ENCODE assay signal across 12 mouse cellular contexts in genomic region chr10:20220443-20221071, GRCm38 (mm10).
A peak's percentile ranks its signal among the peaks of the same experiment; 100 is the strongest.
DNase-seq lines count a peak whose midpoint lies in the region; ATAC-seq and TF ChIP-seq lines count a peak whose summit lies in the region.
"Had no signal": no experiment of that assay in that cellular context is flagged by ENCODE, and none has a peak within 500 bp of the region (broad histone marks: within the 10 kb centered on the region; RNA-seq: fewer than 3 reads in every experiment).

No protein-coding gene starts in this region.

- no peak overlapping the region for H3K27ac ChIP-seq in lung, embryonic 14.5 days (ENCODE audit: low read depth)
- H3K27ac ChIP-seq in liver, postnatal 0 days (ENCODE audit: low read depth), result peak overlapping the region; percentile 45; the same call in 1 of the 2 replicates
- H3K27ac ChIP-seq: neural tube, embryonic 12.5 days had no signal

- H3K27me3 ChIP-seq in lung, embryonic 14.5 days (ENCODE audit: insufficient read depth, low read length), result no peaks in the 10 kb centered on the region
- H3K27me3 ChIP-seq in liver, postnatal 0 days (ENCODE audit: insufficient read depth, low read length), result no peaks in the 10 kb centered on the region
- H3K27me3 ChIP-seq: neural tube, embryonic 12.5 days had no signal

- H3K9ac ChIP-seq in lung, embryonic 14.5 days, result no peak overlapping the region
- H3K9ac ChIP-seq in liver, postnatal 0 days (replicated peaks), result 0 out of 2 replicates have a peak overlapping the region, but pooled peaks have one; percentile 7
- H3K9ac ChIP-seq: neural tube, embryonic 12.5 days had no signal

- peak; percentile 24 to 35 for DNase-seq in cerebellum, postnatal 10 days
- no peak for DNase-seq in cerebellum, adult 8-10 months
- DNase-seq in lung, embryonic 14.5 days, result peak; percentile 35
- DNase-seq in lung, adult 2 months, result no peak
- DNase-seq in kidney, adult 8-10 months, result peak; percentile 30 to 51
- peak; percentile 63 for DNase-seq in liver, postnatal 0 days
- no peak for DNase-seq in cerebellum, adult 11-12 months
- no peak for DNase-seq in layer of hippocampus, adult 8-10 months (ENCODE audit: low spot score in 2 of 2)
- DNase-seq: gastrocnemius, postnatal 25 days; right cerebral cortex, postnatal 25 days had no signal

- H3K4me1 ChIP-seq in lung, embryonic 14.5 days (ENCODE audit: insufficient read depth), result no peaks in the 10 kb centered on the region
- H3K4me1 ChIP-seq in lung, adult 2 months (ENCODE audit: control insufficient read depth, insufficient read depth, low read length), result peaks cover 5% of the 10 kb centered on the region
- peaks cover 15% of the 10 kb centered on the region for H3K4me1 ChIP-seq in liver, postnatal 0 days (ENCODE audit: insufficient read depth)
- H3K4me1 ChIP-seq: neural tube, embryonic 12.5 days had no signal

- no peak overlapping the region for H3K4me2 ChIP-seq in lung, embryonic 14.5 days
- H3K4me2 ChIP-seq in liver, postnatal 0 days (ENCODE audit: low read depth, low read length), result no peak overlapping the region; the same call in 1 of the 2 replicates
- H3K4me2 ChIP-seq: neural tube, embryonic 12.5 days had no signal

- no peak for TF ChIP-seq POLR2A in lung, adult 2 months (IDR thresholded peaks at IDR 0.05; ENCODE audit: borderline replicate concordance, extremely low read depth, low read depth, low read length)

- WGBS in lung, embryonic 14.5 days, result 39% methylated on average over 10 of the region's 10 CpGs
- 47% methylated on average over 10 of the region's 10 CpGs for WGBS in lung, adult 2 months
- 46% methylated on average over 10 of the region's 10 CpGs for WGBS in liver, postnatal 0 days (ENCODE audit: insufficient replicate concordance)

- no peaks in the 10 kb centered on the region for H3K9me3 ChIP-seq in lung, embryonic 14.5 days (ENCODE audit: low read depth, low read length)
- no peaks in the 10 kb centered on the region for H3K9me3 ChIP-seq in liver, postnatal 0 days (ENCODE audit: low read length)
- H3K9me3 ChIP-seq: neural tube, embryonic 12.5 days had no signal

- no peaks in the 10 kb centered on the region for H3K36me3 ChIP-seq in lung, embryonic 14.5 days (ENCODE audit: insufficient read depth)
- no peaks in the 10 kb centered on the region for H3K36me3 ChIP-seq in liver, postnatal 0 days (replicated peaks; ENCODE audit: insufficient read depth, low read length)
- H3K36me3 ChIP-seq: neural tube, embryonic 12.5 days had no signal

- no peak overlapping the region for H3K4me3 ChIP-seq in lung, embryonic 14.5 days (ENCODE audit: low read depth, low read length)
- H3K4me3 ChIP-seq in lung, adult 2 months (replicated peaks; ENCODE audit: extremely low read depth, low read depth, low read length), result no peak overlapping the region
- no peak overlapping the region for H3K4me3 ChIP-seq in liver, postnatal 0 days (ENCODE audit: low read depth, low read length)
- H3K4me3 ChIP-seq: erythroblast, embryonic 14.5 days; neural tube, embryonic 12.5 days had no signal

- TF ChIP-seq CTCF in lung, embryonic 14.5 days (IDR thresholded peaks at IDR 0.05; ENCODE audit: low read depth), result no peak
- no peak for TF ChIP-seq CTCF in lung, adult 2 months (IDR thresholded peaks at IDR 0.05; ENCODE audit: insufficient read depth, low read length)
- TF ChIP-seq CTCF in liver, postnatal 0 days (IDR thresholded peaks at IDR 0.05; ENCODE audit: low read depth), result no peak

- TF ChIP-seq EP300 in liver, postnatal 0 days (IDR thresholded peaks at IDR 0.05; ENCODE audit: low read depth), result no peak

- no peak; the same call in 1 of the 2 replicates for ATAC-seq in lung, embryonic 14.5 days (ENCODE audit: insufficient read depth)
- peak; percentile 90 for ATAC-seq in liver, postnatal 0 days

Comparison
In these comparisons a context has a peak if more than half of its experiments do, and no peak if none do; other contexts are left out.
1. DNase-seq: peak in cerebellum, postnatal 10 days (2 of 2), lung, embryonic 14.5 days (single experiment), kidney, adult 8-10 months (2 of 2) and liver, postnatal 0 days (single experiment); none in cerebellum, adult 8-10 months (single experiment), lung, adult 2 months (single experiment), cerebellum, adult 11-12 months (single experiment) and layer of hippocampus, adult 8-10 months (0 of 2).